Mouse (Mus musculus) forebrain, embryonic 10.5 days (tissue): ENCODE results near the gene Wnt7a. TPM values are rescaled to one million over a fixed set of nuclear protein-coding genes. Genes with fewer than 3 reads are reported as not detected.
A peak's percentile ranks its signal among the peaks of the same experiment; 100 is the strongest.

Source experiments
- DNase-seq: peaks from one replicate; pipeline ENCODE4 v3.0.0-alpha.2; 2017; ENCODE audit warnings: low spot score; ENCODE audit errors: extremely low spot score
- H3K27ac ChIP-seq: fragments of 300-500 bp; sonication (generic); 2 replicates; pipeline ENCODE4 v1.5.1; 2016; ENCODE audit warnings: mild to moderate bottlenecking
- H3K27me3 ChIP-seq: fragments of 300-500 bp; sonication (generic); 2 replicates; pipeline ENCODE4 v1.6.1; 2016; ENCODE audit warnings: mild to moderate bottlenecking; ENCODE audit not compliant: poor library complexity, severe bottlenecking
- H3K36me3 ChIP-seq: fragments of 300-500 bp; sonication (generic); replicated peaks from 2 replicates; pipeline ENCODE4 v1.6.1; 2016; ENCODE audit warnings: mild to moderate bottlenecking, moderate library complexity
- H3K4me1 ChIP-seq: fragments of 300-500 bp; sonication (generic); 2 replicates; pipeline ENCODE4 v1.6.1; 2016
- H3K4me3 ChIP-seq: fragments of 300-500 bp; sonication (generic); 2 replicates; pipeline ENCODE4 v1.5.1; 2016; ENCODE audit warnings: mild to moderate bottlenecking, moderate library complexity
- H3K9me3 ChIP-seq: fragments of 300-500 bp; sonication (generic); 2 replicates; pipeline ENCODE4 v1.6.1; 2016; ENCODE audit warnings: mild to moderate bottlenecking, moderate library complexity
- WGBS: fragments of 180-500 bp; shearing (Covaris S2); methylation state at CpG from one replicate; pipeline ENCODE4 v1.1.7; 2016; 5-methylcytosine and 5-hydroxymethylcytosine counted together
- polyA plus RNA-seq: library from polyadenylated mRNA; unstranded; fragments of >200 nt; fragmentation: Nextera tagmentation; extraction: Ambion mirVana; gene quantifications from 2 replicates; pipeline ENCODE4 v1.2.1, GENCODE M21; 2016

Gene Wnt7a
- polyA plus RNA-seq, 1 experiment from 2014 or later = 11.0 TPM

- H3K9me3 ChIP-seq = no peaks in the 10 kb centered on the region
- H3K4me1 ChIP-seq = 0 out of 2 replicates have a peak, but pooled peaks cover 3% of the 10 kb centered on the region
- no peak for DNase-seq
- no peak overlapping the region for H3K4me3 ChIP-seq
- H3K27ac ChIP-seq = no peak overlapping the region
- H3K27me3 ChIP-seq = no peaks in the 10 kb centered on the region
- peaks cover 52% of the 10 kb centered on the region for H3K36me3 ChIP-seq
- WGBS = 74% methylated on average over 3 of the region's 3 CpGs
These were observed 31.9 kb downstream of the Wnt7a start for GRCm38 (mm10) chr6:91379266-91379665.

GRCm38 (mm10) chr6:91372977-91373376 is 38.2 kb downstream of the Wnt7a start:
- Histone ChIP-seq H3K27ac (no peak overlapping the region), H3K4me3 (no peak overlapping the region), H3K27me3 (no peaks in the 10 kb centered on the region), H3K36me3 (peaks cover 32% of the 10 kb centered on the region), H3K9me3 (no peaks in the 10 kb centered on the region), H3K4me1 (peaks cover 13% of the 10 kb centered on the region; the same call in 1 of the 2 replicates)
- no peak for DNase-seq

GRCm38 (mm10) chr6:91372586-91372971 is 38.6 kb downstream of the Wnt7a start:
- DNase-seq = no peak
- Histone ChIP-seq H3K36me3 (peaks cover 32% of the 10 kb centered on the region), H3K4me1 (peaks cover 13% of the 10 kb centered on the region; the same call in 1 of the 2 replicates), H3K27ac (peak overlapping the region; percentile 44; the same call in 1 of the 2 replicates), H3K4me3 (no peak overlapping the region), H3K27me3 (no peaks in the 10 kb centered on the region), H3K9me3 (no peaks in the 10 kb centered on the region)
- 60% methylated on average over 3 of the region's 3 CpGs for WGBS

DNA sequence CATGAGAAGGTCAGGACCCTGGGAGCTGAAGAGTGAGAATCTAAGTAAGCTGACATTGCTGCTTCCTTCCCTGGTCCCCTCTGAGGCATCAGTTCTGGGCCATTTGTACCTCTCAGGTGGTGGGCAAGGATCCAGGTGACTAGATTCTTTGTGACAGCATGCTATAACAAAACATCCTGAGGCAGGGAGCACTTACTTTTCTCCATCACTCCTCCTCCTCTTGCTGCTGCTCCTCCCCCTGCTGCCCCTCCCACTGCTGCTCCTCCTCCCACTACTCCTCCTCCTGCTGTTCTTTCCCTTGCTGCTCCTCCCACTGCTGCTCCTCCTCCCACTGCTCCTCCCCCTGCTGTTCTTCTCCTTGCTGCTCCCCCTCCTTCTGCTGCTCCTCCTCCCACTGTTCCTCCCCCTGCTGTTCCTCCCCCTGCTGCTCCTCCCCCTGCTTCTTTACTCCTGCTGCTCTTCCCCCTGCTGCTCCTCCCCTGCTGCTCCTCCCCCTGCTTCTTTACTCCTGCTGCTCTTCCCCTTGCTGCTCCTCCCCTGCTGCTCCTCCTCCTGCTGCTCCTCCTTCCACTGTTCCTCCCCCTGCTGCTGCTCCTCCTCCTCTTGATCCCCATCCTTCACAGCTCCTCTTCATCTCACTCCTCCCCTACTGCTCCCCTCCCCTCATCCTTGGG is 39.1 kb downstream of the Wnt7a start:
- H3K27me3 ChIP-seq = no peaks in the 10 kb centered on the region
- DNase-seq = no peak

DNA sequence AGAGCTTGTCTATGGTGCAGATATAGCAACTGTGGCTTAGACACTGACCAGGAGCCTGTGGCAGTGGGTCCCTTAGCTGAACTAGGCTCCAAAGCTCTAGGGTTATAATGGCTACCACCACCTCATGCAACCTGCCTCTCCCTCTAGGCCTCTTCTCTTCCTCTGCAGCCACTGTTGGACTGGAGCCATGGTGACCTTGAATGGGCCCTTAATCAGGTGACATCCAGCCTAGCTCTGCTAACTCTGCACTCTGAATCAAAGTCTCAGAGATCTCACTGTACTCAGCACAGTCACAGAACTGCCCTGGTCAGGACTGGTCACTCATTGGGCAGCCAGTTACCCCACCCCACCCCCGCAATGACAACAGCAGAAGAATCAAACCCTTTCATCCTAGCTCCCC is 44.4 kb downstream of the Wnt7a start:
- Histone ChIP-seq H3K4me1 (peaks cover 11% of the 10 kb centered on the region; the same call in 1 of the 2 replicates), H3K27ac (no peak overlapping the region), H3K27me3 (no peaks in the 10 kb centered on the region), H3K4me3 (no peak overlapping the region), H3K9me3 (no peaks in the 10 kb centered on the region), H3K36me3 (peaks cover 58% of the 10 kb centered on the region)
- DNase-seq = no peak
- 86% methylated on average over 1 of the region's 1 CpGs for WGBS

More for the DNA sequence above, 39.1 kb downstream of the Wnt7a start:
- peak overlapping the region; percentile 44; the same call in 1 of the 2 replicates for H3K27ac ChIP-seq
- H3K4me1 ChIP-seq = peaks cover 13% of the 10 kb centered on the region; the same call in 1 of the 2 replicates
- no peaks in the 10 kb centered on the region for H3K9me3 ChIP-seq
- peaks cover 27% of the 10 kb centered on the region for H3K36me3 ChIP-seq
- no peak overlapping the region for H3K4me3 ChIP-seq

- peaks cover 58% of the 10 kb centered on the region for H3K36me3 ChIP-seq
- no peaks in the 10 kb centered on the region for H3K27me3 ChIP-seq
- H3K9me3 ChIP-seq = no peaks in the 10 kb centered on the region
- H3K4me1 ChIP-seq = peaks cover 16% of the 10 kb centered on the region; the same call in 1 of the 2 replicates
- 0 out of 2 replicates have a peak overlapping the region, but pooled peaks have one; percentile 30 for H3K27ac ChIP-seq
- no peak overlapping the region for H3K4me3 ChIP-seq
- 79% methylated on average over 14 of the region's 14 CpGs for WGBS
- no peak for DNase-seq
These were observed 45.7 kb downstream of the Wnt7a start for GRCm38 (mm10) chr6:91365480-91365879.

DNA sequence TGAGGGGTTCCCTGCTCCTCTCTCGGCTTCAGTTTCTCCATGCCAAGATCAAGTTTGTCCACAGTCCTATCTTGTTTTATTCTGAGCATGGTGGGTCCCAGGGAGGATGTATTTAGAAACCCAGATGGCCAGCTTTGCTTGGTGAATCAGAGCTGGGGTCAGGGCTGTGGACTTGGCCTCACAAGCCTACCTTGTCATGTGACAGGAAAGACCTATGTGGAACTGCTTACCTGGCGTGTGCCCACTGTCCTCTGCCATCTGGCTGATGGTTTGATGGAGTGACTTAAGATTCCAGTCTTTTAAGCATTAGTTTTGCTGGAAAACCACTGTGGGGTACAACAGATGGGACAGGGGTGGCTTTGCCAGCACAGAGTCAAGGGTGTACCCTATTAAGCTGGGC is 48.4 kb downstream of the Wnt7a start:
- Histone ChIP-seq H3K27ac (no peak overlapping the region), H3K27me3 (no peaks in the 10 kb centered on the region), H3K4me1 (peaks cover 16% of the 10 kb centered on the region), H3K4me3 (no peak overlapping the region), H3K9me3 (no peaks in the 10 kb centered on the region), H3K36me3 (peaks cover 51% of the 10 kb centered on the region)
- WGBS = 87% methylated on average over 2 of the region's 2 CpGs
- DNase-seq = no peak

DNA sequence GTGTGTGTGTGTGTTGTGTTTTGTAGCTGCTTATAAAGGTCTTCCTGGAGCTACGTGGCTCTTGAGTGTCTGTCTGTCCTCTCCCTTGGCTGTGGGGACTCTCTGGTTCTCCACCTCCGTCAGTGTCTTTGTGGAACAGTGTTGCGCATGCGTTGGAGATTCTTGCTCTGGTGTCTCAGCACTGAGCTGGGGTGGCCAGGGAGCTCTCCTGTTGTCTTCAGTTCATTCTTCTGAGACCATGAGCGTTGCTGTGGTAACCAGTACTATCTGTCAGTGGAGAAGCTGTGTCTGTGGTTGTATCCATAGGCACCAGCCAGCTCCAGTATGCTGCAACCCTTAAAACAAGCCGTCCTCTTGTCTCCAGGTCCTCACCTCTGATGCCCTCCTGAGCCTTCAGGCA is 50.2 kb downstream of the Wnt7a start:
- H3K27ac ChIP-seq = peak overlapping the region; percentile 22; the same call in 1 of the 2 replicates
- no peaks in the 10 kb centered on the region for H3K9me3 ChIP-seq
- 84% methylated on average over 6 of the region's 6 CpGs for WGBS
- DNase-seq = no peak
- peaks cover 22% of the 10 kb centered on the region for H3K4me1 ChIP-seq
- peaks cover 41% of the 10 kb centered on the region for H3K36me3 ChIP-seq
- no peak overlapping the region for H3K4me3 ChIP-seq
- H3K27me3 ChIP-seq = no peaks in the 10 kb centered on the region

GRCm38 (mm10) chr6:91360371-91360690 is 50.8 kb downstream of the Wnt7a start:
- DNase-seq = no peak
- H3K27ac ChIP-seq = no peak overlapping the region
- H3K4me3 ChIP-seq = no peak overlapping the region
- H3K27me3 ChIP-seq = no peaks in the 10 kb centered on the region
- 89% methylated on average over 4 of the region's 4 CpGs for WGBS
- H3K36me3 ChIP-seq = peaks cover 34% of the 10 kb centered on the region
- H3K9me3 ChIP-seq = no peaks in the 10 kb centered on the region
- H3K4me1 ChIP-seq = peaks cover 15% of the 10 kb centered on the region

GRCm38 (mm10) chr6:91359672-91360370 is 51.3 kb downstream of the Wnt7a start:
- DNase-seq = no peak
- peaks cover 29% of the 10 kb centered on the region for H3K36me3 ChIP-seq
- WGBS = 86% methylated on average over 7 of the region's 7 CpGs
- no peaks in the 10 kb centered on the region for H3K27me3 ChIP-seq
- no peak overlapping the region for H3K4me3 ChIP-seq
- H3K9me3 ChIP-seq = no peaks in the 10 kb centered on the region
- H3K27ac ChIP-seq = no peak overlapping the region
- H3K4me1 ChIP-seq = peaks cover 15% of the 10 kb centered on the region

GRCm38 (mm10) chr6:91358866-91359656 is 52.1 kb downstream of the Wnt7a start:
- Histone ChIP-seq H3K36me3 (peaks cover 21% of the 10 kb centered on the region), H3K4me3 (no peak overlapping the region), H3K27ac (peak overlapping the region; percentile 12; the same call in 1 of the 2 replicates), H3K9me3 (no peaks in the 10 kb centered on the region), H3K27me3 (no peaks in the 10 kb centered on the region), H3K4me1 (peaks cover 15% of the 10 kb centered on the region)
- WGBS = 85% methylated on average over 6 of the region's 6 CpGs
- DNase-seq = no peak

GRCm38 (mm10) chr6:91358394-91358793 is 52.8 kb downstream of the Wnt7a start:
- 85% methylated on average over 2 of the region's 2 CpGs for WGBS
- H3K27me3 ChIP-seq = no peaks in the 10 kb centered on the region
- H3K4me1 ChIP-seq = peaks cover 15% of the 10 kb centered on the region
- no peak for DNase-seq
- H3K4me3 ChIP-seq = no peak overlapping the region
- H3K27ac ChIP-seq = peak overlapping the region; percentile 12; the same call in 1 of the 2 replicates
- peaks cover 15% of the 10 kb centered on the region for H3K36me3 ChIP-seq
- no peaks in the 10 kb centered on the region for H3K9me3 ChIP-seq
